Mouse (Mus musculus): ENCODE measurements around the gene H2-T23.

H2-T23 gene

DNA sequence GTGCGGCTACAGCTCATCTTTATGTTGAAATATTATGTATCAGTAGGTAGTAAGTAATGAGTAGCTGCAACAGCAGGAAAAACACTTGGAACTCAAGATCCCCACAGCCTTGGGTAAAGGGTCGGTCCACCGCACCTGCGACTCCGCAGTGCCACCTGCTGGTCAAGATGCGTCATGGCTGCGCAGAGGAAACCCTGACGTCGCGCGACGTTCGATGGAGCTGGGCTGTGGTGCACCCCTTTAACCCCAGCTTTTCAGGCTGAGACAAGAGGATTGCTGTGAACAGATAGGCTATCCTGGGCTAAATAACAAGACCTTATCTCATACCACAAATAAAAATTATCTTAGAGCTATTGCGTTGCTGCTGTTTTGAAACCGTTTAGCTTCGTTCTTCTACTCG lies 39.0 kb downstream of the H2-T23 start:
- DNase-seq (ENCODE audit: low spot score) = peak; percentile 72

DNA sequence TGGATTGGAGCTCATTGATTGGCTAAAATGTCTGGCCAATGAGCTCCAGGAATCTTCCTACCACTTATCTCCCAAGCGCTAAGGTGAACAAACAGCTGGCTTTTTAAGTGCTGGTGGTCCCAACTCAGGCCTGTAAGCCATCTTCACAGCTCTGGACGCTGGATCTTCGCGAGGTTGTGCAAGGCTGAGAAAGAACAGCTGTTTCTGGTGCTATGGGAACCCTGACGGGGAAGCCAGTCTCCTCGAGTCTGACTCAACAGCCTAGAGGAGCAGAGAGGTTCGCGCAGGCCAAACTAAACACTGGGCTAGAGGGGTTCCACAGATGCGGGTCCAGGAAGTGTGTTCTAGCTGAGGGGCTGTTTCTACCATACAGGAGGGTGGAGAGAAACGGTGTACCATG lies 40.9 kb downstream of the H2-T23 start:
- no peak for DNase-seq (ENCODE audit: low spot score)

DNA sequence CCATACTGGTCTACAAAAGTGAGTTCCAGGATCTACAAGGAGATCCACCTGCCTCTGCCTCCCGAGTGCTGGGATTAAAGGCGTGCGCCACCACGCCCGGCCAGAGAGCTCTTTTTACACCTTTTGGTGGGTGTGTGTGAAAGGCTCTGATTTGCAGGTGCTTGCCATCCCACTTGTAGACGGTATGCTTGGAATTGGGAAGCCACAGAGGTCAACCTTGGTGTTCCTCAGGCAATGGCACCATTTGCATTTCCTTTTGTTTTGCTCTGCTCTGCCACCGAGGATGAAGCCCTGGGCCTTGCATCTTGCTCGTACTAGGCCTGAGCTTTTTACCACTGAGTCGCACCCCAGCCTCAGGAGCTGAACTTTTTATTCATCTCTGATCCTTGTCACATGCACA lies 50.9 kb downstream of the H2-T23 start:
- DNase-seq (ENCODE audit: low spot score) = no peak

DNA sequence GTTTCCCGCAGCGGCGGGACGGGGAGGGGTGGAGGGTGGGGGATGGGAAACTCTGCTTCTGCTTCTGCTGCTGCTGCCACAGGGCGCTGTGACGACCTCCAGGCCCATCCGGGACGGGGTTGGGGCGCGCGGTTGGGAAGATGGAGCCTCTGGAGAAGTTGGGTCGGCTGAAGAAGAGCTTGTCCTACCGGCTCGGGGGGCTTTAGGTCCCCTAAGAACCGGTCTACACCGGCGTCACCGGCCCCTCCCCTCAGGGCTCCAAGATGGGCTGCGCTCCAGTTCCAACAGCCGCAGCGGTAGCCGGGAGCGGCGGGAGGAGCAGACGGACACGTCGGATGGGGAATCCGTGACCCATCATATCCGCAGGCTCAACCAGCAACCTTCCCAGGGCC lies 52.3 kb downstream of the H2-T23 start:
- DNase-seq (ENCODE audit: low spot score) = no peak
